Mouse (Mus musculus): ENCODE data around the gene Dcxr.

Gene Dcxr

GRCm38 (mm10) chr11:120730331-120730870 lies 3.3 kb upstream of the Dcxr start:
- in situ Hi-C loops (cut with MboI, MseI) = loop anchor here (25.0 kb wide), 1 partner anchor 918 kb away; no protein-coding TSS in a partner anchor

- in situ Hi-C loops (cut with MboI, MseI) = loop anchor here (5.0 to 25.0 kb wide), 2 partner anchors 38 to 917 kb away; no protein-coding TSS in a partner anchor
Measured at GRCm38 (mm10) chr11:120729432-120730050, 2.5 kb upstream of the Dcxr start.

- in situ Hi-C loops (cut with MboI, MseI) = loop anchor here (5.0 to 25.0 kb wide), 2 partner anchors 39 to 916 kb away; no protein-coding TSS in a partner anchor
Measured at GRCm38 (mm10) chr11:120728530-120729240, 1.6 kb upstream of the Dcxr start.

- in situ Hi-C loops (cut with MboI, MseI) = loop anchor here (5.0 to 25.0 kb wide), 2 partner anchors 40 to 915 kb away; no protein-coding TSS in a partner anchor
Measured at GRCm38 (mm10) chr11:120727564-120727963, 483 bp upstream of the Dcxr start.

GRCm38 (mm10) chr11:120726243-120727168 lies 575 bp downstream of the Dcxr start:
- in situ Hi-C loops (cut with MboI, MseI) = loop anchor here (5.0 to 25.0 kb wide), 2 partner anchors 41 to 914 kb away; no protein-coding TSS in a partner anchor

GRCm38 (mm10) chr11:120723509-120723908 lies 3.6 kb downstream of the Dcxr start:
- in situ Hi-C loops (cut with MboI, MseI) = no loop called here

GRCm38 (mm10) chr11:120722761-120723382 lies 4.2 kb downstream of the Dcxr start:
- in situ Hi-C loops (cut with MboI, MseI) = no loop called here

- in situ Hi-C loops (cut with MboI, MseI) = no loop called here
Measured at GRCm38 (mm10) chr11:120722067-120722630, 4.9 kb downstream of the Dcxr start.

GRCm38 (mm10) chr11:120721124-120722066 lies 5.7 kb downstream of the Dcxr start, which contains the start of gene Rac3:
Gene Rac3, plus strand, starts transcription at chr11:120721470.
- in situ Hi-C loops (cut with MboI, MseI) = no loop called here

GRCm38 (mm10) chr11:120720450-120720849 lies 6.6 kb downstream of the Dcxr start:
- in situ Hi-C loops (cut with MboI, MseI) = no loop called here

GRCm38 (mm10) chr11:120719841-120720376 lies 7.2 kb downstream of the Dcxr start:
- in situ Hi-C loops (cut with MboI, MseI) = no loop called here

- in situ Hi-C loops (cut with MboI, MseI) = no loop called here
Measured at GRCm38 (mm10) chr11:120719242-120719641, 7.8 kb downstream of the Dcxr start.

- in situ Hi-C loops (cut with MboI, MseI) = no loop called here
Measured at GRCm38 (mm10) chr11:120715131-120715530, 11.9 kb downstream of the Dcxr start.

- in situ Hi-C loops (cut with MboI, MseI) = loop anchor here (5.0 kb wide), 1 partner anchor 92 kb away; no protein-coding TSS in a partner anchor
Measured at GRCm38 (mm10) chr11:120714546-120714945, 12.5 kb downstream of the Dcxr start.

- in situ Hi-C loops (cut with MboI, MseI) = loop anchor here (5.0 kb wide), 1 partner anchor 92 kb away; no protein-coding TSS in a partner anchor
Measured at GRCm38 (mm10) chr11:120713580-120714518, 13.2 kb downstream of the Dcxr start, which contains the start of the genes Cenpx and Lrrc45. Gene Cenpx, minus strand, starts transcription at chr11:120713738. Gene Lrrc45, plus strand, starts transcription at chr11:120713925.

- in situ Hi-C loops (cut with MboI, MseI) = loop anchor here (5.0 kb wide), 1 partner anchor 91 kb away; no protein-coding TSS in a partner anchor
Measured at GRCm38 (mm10) chr11:120712771-120713568, 14.1 kb downstream of the Dcxr start.

Measured in regulatory T cell (primary cell).